Mouse (Mus musculus): Measurements from ENCODE around the gene Spns3.

GRCm38 (mm10) chr11:72452140-72452665 is 98.1 kb downstream of the Spns3 start:
- no peak for TF ChIP-seq CTCF (IDR thresholded peaks at IDR 0.05; ENCODE audit: borderline replicate concordance, extremely low read depth, insufficient read depth, insufficient read length)
- TF ChIP-seq POLR2A (IDR thresholded peaks at IDR 0.05; ENCODE audit: borderline replicate concordance, extremely low read depth, insufficient read depth, insufficient read length, poor library complexity, severe bottlenecking): no peak
